Mouse (Mus musculus): ENCODE data around the gene Kiss1.
A peak's percentile ranks its signal among the peaks of the same experiment; 100 is the strongest.

Kiss1 gene

DNA sequence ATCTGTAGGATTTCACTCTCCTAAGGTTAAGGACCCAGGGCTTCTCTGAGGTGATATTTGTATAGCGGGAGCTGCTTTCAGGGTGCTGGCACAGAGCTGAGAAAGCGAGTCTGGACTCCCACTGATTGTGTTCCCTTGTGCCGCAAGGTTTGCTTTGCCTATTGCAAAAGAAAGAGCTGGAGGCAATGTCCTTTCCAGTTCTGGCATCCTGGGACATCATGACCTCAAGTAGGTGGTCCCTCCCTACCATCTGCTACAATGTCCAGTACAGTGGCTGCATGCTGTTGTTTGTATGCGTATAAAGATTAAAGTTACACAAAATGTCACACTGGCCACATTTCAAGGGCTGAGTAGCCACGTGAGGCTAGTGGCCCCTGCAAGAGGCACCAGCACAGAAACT is 40.4 kb downstream of the Kiss1 start:
- no peak for DNase-seq (ENCODE audit: low spot score)

DNA sequence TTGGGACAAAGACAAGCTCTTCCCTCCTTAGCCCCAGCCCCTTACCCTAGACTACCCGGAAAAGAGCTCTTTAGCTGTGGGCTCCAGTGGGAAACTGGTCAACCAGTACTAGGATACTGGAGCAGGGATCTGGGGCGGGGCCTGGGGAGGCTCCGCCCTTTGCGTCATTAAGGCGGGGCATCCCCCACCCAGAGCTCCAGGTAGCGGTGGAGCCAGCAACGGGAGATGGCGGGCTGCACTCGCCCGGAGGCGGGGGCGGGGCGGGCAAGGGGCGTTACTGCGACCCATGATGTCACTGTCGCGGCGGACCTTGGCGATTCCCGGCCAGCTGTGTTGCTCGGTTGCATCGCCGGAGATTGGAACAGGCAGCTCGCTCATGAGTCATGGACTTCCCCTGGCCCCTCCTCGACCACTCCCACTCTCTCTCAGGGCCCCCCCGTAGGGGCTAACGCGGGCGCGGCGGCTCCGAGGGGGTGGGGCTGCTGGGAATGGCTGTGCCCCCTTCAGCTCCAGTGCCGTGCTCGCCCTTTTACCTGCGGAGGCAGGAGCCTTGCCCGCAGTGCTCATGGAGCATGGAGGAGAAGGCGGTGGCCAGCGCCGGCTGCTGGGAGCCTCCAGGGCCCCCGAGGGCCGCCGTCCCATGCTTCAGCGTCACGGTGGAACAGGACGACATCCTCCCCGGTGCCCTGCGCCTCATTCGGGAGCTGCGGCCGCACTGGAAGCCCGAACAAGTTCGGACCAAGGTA is 41.8 kb downstream of the Kiss1 start, which contains the start of gene Etnk2:
TSS of gene Etnk2 (plus strand) at position 297 of the 746 bp plus-strand sequence.
- DNase-seq (ENCODE audit: low spot score): peak; percentile 57

DNA sequence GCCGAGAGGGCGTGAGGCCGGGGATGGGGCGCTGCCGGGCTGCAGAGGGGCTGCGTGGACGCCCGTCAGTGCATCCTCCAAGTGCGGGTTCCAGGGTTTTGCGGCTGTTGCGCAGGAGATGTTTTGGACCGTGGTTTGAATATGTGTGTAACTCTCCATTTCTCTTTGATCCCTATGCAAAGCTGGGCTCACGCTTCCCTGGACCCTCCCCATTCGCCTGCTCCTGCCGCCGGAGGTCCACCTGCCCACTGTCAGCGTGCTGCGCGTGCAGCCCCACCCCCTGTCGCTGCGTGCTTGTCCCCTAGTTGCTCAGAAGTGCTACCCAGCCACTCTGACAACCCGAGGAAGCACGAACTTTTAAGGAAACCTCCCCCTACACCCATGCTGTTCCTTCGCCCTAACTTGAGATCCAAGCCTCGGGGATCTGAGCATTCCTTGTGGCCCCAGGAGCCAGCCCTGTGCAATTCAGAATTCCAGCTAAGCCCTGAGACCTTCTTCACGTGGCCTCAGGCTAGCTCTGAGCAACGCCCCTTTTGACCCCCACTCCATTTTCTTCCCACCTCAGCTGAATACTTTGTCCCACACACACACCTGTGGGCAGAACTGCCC is 42.5 kb downstream of the Kiss1 start:
- no peak for DNase-seq (ENCODE audit: low spot score)

DNA sequence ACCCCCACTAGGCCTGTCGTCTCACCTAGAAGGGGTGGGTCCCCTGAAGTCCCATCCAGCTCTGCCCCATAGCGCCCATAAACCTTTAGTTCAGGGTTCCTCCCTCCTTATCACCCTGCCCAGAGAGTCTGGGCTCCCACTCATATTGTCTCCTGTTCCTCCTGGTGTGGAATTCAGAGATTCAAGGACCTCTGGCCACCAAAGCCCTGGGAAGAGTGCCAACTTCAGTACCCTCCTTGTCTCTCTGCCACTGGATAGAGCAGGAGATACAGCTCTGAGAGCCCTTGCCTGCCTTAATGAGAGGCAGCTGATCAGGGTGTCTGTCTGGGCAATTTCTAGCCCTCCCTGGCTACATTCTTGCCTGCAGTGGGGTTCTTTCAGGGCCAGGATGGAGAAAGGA is 43.2 kb downstream of the Kiss1 start:
- no peak for DNase-seq (ENCODE audit: low spot score)

DNA sequence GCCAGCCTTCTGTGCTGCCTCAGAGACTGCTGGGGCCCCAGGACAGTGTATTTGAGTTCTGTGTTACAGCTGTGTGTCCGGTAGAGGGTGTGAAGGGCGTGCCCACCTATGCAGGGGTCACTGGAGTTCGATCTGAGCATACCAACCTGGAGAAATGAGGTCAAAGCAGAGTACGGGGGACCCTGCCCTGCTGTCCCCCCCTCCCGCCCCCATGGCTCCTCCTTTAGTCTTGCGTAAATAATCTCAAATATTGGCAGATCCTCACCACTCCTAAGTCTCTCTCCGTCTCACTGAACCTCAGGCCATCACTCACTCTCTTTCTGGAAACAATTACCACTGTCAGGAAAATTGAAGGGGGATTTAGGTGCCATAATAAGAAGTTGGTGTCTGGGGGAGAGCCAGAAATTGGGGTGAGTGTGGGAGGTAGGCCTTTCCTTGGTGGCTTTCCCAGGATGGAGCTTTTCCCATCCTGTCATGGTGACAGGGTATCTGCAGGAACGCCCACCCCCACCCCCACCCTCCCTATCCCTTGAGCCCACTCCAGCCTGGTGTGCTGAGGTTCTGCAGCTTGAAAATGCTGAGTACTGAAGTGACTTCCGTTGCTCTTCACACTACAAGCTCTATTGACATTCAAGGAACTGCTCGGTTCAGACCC is 45.4 kb downstream of the Kiss1 start:
- no peak for DNase-seq (ENCODE audit: low spot score)

DNA sequence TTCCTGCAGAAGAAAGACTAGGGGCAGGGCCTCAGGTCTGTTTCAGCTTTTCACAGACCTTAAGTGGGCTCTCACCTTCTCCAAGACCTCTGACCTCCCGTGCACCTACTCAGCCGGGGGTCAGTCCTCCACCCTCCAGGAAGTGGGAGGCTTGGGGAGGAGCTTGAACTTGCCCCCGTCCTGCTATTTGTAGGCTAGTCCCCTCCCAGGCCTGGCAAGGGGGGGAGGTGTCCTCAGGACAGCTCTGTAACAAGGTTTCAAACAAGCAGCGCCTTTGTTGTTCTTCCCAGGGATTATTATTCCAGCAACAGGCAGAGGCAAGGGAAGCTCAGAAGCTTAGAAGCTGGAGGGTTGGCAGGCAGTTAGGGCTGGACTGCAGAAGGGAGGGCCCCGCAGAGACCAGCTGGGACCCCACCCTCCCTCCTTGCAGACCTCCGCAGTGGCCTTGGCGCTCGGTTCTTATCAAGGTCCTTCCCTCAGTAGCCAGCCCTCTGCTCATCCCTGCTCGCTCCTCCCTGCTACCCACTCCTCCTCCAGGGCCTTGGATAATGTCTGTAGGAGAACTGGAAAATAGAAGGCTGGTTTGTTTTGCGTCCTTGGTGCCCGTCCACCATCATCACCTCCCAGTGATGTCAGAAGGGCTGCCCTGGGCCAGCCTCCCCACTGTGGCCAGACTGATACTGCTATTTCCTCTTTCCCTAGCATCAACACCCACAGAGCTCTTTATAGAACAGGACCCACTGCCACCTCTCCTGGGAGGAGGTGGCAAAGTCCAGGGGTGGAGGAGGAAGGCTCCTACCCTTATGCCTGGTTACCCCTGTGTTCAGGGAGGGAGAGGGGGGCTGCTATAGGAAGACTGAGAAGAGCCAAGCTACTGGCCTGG is 46.2 kb downstream of the Kiss1 start:
- DNase-seq (ENCODE audit: low spot score): no peak

DNA sequence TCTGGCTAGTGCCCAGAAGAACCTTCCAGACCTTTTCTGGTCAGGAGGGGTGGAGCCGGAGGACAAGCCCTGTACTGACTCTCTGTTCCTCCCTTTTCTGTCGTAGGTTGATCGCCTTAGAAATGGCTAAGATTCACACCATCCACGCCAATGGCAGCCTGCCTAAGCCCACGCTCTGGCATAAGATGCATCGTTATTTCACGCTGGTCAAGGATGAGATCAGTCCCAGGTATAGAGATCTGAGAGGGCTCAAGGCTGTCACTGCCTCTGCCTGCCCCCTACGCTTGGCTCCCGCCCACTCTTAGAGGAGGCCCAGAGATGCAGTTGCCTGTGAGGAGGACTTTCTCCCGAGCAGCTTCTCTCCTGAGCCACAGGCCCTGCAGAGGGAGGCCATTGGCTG is 47.0 kb downstream of the Kiss1 start:
- no peak for DNase-seq (ENCODE audit: low spot score)

DNA sequence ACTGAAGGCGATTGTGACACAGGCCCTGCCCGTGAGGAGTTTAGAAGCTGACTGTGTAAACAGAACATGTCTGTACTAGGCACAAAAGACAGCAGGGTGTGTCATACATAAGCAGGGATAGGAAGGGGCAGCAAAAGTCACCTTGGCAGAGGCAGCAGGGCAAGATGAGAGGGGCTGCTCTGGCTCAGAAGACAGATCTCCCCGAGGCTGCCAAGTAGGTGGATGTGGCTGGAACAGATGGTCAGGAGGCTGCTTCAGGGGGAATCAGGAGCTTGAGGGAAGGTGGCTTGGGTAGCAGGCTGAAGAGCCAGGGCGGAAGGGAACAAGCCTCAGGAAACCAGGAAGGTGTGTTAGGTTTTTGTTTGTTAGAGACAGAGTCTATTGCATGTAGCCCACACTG is 48.7 kb downstream of the Kiss1 start:
- no peak for DNase-seq (ENCODE audit: low spot score)

DNA sequence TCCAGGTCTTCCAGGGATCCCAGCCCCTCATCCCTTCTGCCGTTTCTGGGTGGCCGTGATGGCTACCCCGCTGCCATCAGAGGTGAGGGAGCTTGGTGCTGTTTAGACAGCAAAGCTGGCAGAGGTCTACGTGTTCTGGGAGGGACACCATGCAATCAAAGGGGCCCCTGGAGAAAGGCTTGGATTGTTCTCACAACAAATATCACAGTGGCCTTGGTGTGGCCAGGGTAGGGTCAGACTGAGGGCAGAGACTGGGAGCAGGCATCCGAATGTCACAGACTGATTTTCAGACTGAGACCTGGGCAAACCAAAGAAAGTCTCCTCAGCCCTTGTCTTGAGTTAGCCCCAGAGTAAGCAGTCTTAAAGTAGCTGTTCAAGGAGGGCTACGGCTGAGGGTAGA is 49.8 kb downstream of the Kiss1 start:
- DNase-seq (ENCODE audit: low spot score): no peak

DNA sequence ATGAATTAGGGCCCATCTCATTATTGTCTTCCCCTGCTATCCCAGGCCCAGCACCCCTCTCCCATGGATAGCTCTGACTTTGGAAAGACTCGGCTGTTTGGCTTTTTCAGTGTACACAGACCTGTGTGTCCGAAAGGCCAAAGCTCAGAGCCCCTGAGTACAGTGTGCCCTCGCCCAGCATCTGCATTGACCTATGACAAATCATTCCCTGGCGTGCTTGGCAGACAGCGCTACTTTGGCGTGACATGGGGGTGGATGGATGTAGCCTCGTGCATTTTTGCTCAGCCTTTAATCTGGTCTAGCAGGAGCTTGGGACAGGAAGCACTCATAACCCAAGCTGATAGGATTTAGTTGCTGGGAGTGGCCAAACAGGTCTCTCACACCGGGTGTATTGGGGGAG is 50.4 kb downstream of the Kiss1 start:
- no peak for DNase-seq (ENCODE audit: low spot score)

DNA sequence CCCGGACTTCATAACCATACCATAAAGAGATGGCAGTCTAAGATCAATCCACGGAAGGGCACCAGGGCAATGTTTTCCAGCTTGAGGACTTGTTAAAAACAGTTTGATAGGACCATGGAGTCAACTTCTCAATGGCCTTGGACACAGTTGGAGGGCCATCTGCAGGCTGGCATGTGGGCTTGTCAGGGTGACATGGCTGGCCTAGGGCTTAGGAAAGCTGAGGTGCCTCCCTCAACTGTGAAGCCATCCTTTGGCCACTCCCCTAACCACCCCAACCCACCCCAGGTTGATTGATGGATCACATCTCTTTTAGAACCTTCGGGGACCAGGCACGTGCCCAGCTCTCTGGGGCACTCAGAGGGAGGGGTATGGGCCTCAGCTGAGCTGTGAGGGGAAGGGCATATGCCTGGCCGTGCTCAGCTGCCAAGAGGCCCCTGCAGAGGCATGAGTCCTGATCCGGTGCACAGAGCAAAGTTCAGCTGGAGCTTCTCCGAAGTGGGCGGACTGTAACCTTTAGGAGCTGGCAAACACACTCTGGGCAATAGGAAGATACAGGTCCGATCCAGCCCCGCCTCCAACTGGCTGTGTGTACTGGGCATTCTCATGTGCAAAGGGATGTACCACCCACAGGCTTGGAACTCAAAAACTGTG is 54.1 kb downstream of the Kiss1 start:
- DNase-seq (ENCODE audit: low spot score): no peak

DNA sequence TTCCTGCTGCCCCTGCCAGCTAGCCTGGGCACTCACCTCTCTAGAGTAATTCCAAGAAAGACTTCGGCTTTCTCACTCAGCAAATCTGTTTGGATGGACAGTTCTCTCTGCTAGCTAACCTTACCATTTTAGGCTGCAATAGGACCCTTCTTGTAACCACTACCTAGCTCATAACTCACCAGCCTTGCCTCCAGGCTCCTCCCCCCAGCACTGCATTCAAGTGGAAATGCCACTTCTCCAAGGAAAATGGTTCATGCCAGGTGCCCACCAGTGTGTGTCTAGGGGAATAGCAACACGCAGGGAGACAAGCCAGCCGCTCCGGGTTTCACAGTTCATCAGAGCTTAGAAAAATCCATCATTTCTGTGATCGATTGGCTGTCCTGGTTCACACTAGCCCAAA is 55.9 kb downstream of the Kiss1 start:
- no peak for DNase-seq (ENCODE audit: low spot score)

All from ovary, postnatal 10 days (tissue).